Mouse (Mus musculus): ENCODE measurements at regions not wholly inside any gene's neighbourhood (a gene's known extent, or its start where the extent isn't known, plus 50 kb on each side); places are given as distances from the start of the nearest gene placed in this dataset.

- in situ Hi-C loops (cut with MboI, MseI), result no loop called here
Observed at GRCm38 (mm10) chr2:8562948-8563347, 1053.6 kb upstream of the Celf2 start.

GRCm38 (mm10) chr2:8546116-8546515 lies 1036.8 kb upstream of the Celf2 start:
- in situ Hi-C loops (cut with MboI, MseI), result no loop called here

GRCm38 (mm10) chr2:8536842-8537241 lies 1027.5 kb upstream of the Celf2 start:
- in situ Hi-C loops (cut with MboI, MseI), result no loop called here

- in situ Hi-C loops (cut with MboI, MseI), result loop anchor here in 1 of 2 experiments (25.0 kb wide), 1 partner anchor 1986 kb away; no protein-coding TSS in a partner anchor
Observed at GRCm38 (mm10) chr2:8498466-8498865, 989.1 kb upstream of the Celf2 start.

- in situ Hi-C loops (cut with MboI, MseI), result loop anchor here in 1 of 2 experiments (25.0 kb wide), 1 partner anchor 1966 kb away; no protein-coding TSS in a partner anchor
Observed at GRCm38 (mm10) chr2:8477827-8478528, 968.6 kb upstream of the Celf2 start.

GRCm38 (mm10) chr2:8470546-8470945 lies 961.2 kb upstream of the Celf2 start:
- in situ Hi-C loops (cut with MboI, MseI), result no loop called here

- in situ Hi-C loops (cut with MboI, MseI), result no loop called here
Observed at GRCm38 (mm10) chr2:8468989-8469388, 959.6 kb upstream of the Celf2 start.

- in situ Hi-C loops (cut with MboI, MseI), result no loop called here
Observed at GRCm38 (mm10) chr2:8468351-8468750, 959.0 kb upstream of the Celf2 start.

GRCm38 (mm10) chr2:8467531-8468203 lies 958.3 kb upstream of the Celf2 start:
- in situ Hi-C loops (cut with MboI, MseI), result no loop called here

GRCm38 (mm10) chr2:8452566-8453243 lies 943.3 kb upstream of the Celf2 start:
- in situ Hi-C loops (cut with MboI, MseI), result no loop called here

- in situ Hi-C loops (cut with MboI, MseI), result no loop called here
Observed at GRCm38 (mm10) chr2:8441230-8441629, 931.9 kb upstream of the Celf2 start.

- in situ Hi-C loops (cut with MboI, MseI), result no loop called here
Observed at GRCm38 (mm10) chr2:8429652-8430343, 920.4 kb upstream of the Celf2 start.

- in situ Hi-C loops (cut with MboI, MseI), result no loop called here
Observed at GRCm38 (mm10) chr2:8428145-8428544, 918.8 kb upstream of the Celf2 start.

- in situ Hi-C loops (cut with MboI, MseI), result no loop called here
Observed at GRCm38 (mm10) chr2:8427720-8428119, 918.4 kb upstream of the Celf2 start.

GRCm38 (mm10) chr2:8415917-8416316 lies 906.6 kb upstream of the Celf2 start:
- in situ Hi-C loops (cut with MboI, MseI), result no loop called here

- in situ Hi-C loops (cut with MboI, MseI), result no loop called here
Observed at GRCm38 (mm10) chr2:8394128-8394527, 884.8 kb upstream of the Celf2 start.

- in situ Hi-C loops (cut with MboI, MseI), result no loop called here
Observed at GRCm38 (mm10) chr2:8389530-8389929, 880.2 kb upstream of the Celf2 start.

GRCm38 (mm10) chr2:8380246-8380645 lies 870.9 kb upstream of the Celf2 start:
- in situ Hi-C loops (cut with MboI, MseI), result no loop called here

- in situ Hi-C loops (cut with MboI, MseI), result no loop called here
Observed at GRCm38 (mm10) chr2:8379590-8379989, 870.2 kb upstream of the Celf2 start.

GRCm38 (mm10) chr2:8347867-8348266 lies 838.5 kb upstream of the Celf2 start:
- in situ Hi-C loops (cut with MboI, MseI), result no loop called here

- in situ Hi-C loops (cut with MboI, MseI), result no loop called here
Observed at GRCm38 (mm10) chr2:8344748-8345147, 835.4 kb upstream of the Celf2 start.

- in situ Hi-C loops (cut with MboI, MseI), result no loop called here
Observed at GRCm38 (mm10) chr2:8338271-8338670, 828.9 kb upstream of the Celf2 start.

Measured in T-helper 17 cell (primary cell).